Mouse (Mus musculus) forelimb bud, embryonic 11.5 days (tissue): ENCODE results near the gene Hacl1.
"Not testable (repeated sequence)": the region's sequence is repeated elsewhere in the genome, so short reads cannot be mapped to it uniquely, and the experiment has no call there.

Source experiments
- DNase-seq: peaks from one replicate; pipeline ENCODE4 v3.0.0-alpha.2; 2012; ENCODE audit warnings: low read depth, low spot score

Hacl1 gene

GRCm38 (mm10) chr14:31641506-31642155 lies 545 bp upstream of the Hacl1 start:
- no peak for DNase-seq

- no peak for DNase-seq
Measured at GRCm38 (mm10) chr14:31640346-31640889, 668 bp downstream of the Hacl1 start, which contains the start of gene Gm49387. TSS of gene Gm49387 (minus strand) at chr14:31640878.

GRCm38 (mm10) chr14:31630677-31631076 lies 10.4 kb downstream of the Hacl1 start:
- no peak for DNase-seq

GRCm38 (mm10) chr14:31622748-31623147 lies 18.3 kb downstream of the Hacl1 start:
- DNase-seq = no peak

- DNase-seq = no peak
Measured at GRCm38 (mm10) chr14:31620591-31621223, 20.4 kb downstream of the Hacl1 start.

- DNase-seq = no peak
Measured at GRCm38 (mm10) chr14:31617997-31618396, 23.1 kb downstream of the Hacl1 start.

- DNase-seq = no peak
Measured at GRCm38 (mm10) chr14:31617204-31617603, 23.9 kb downstream of the Hacl1 start.

GRCm38 (mm10) chr14:31613671-31614070 lies 27.4 kb downstream of the Hacl1 start:
- no peak for DNase-seq

GRCm38 (mm10) chr14:31611986-31612385 lies 29.1 kb downstream of the Hacl1 start:
- no peak for DNase-seq

GRCm38 (mm10) chr14:31605514-31605913 lies 35.6 kb downstream of the Hacl1 start:
- DNase-seq = no peak

- DNase-seq = no peak
Measured at GRCm38 (mm10) chr14:31604916-31605315, 36.2 kb downstream of the Hacl1 start.

GRCm38 (mm10) chr14:31602616-31602979 lies 38.5 kb downstream of the Hacl1 start:
- not testable (repeated sequence) for DNase-seq

- no peak for DNase-seq
Measured at GRCm38 (mm10) chr14:31601908-31602615, 39.0 kb downstream of the Hacl1 start.

GRCm38 (mm10) chr14:31597446-31597845 lies 43.6 kb downstream of the Hacl1 start:
- no peak for DNase-seq

GRCm38 (mm10) chr14:31596408-31596807 lies 44.7 kb downstream of the Hacl1 start:
- no peak for DNase-seq

GRCm38 (mm10) chr14:31594693-31595092 lies 46.4 kb downstream of the Hacl1 start:
- DNase-seq = no peak

GRCm38 (mm10) chr14:31593036-31593435 lies 48.0 kb downstream of the Hacl1 start:
- DNase-seq = no peak

- no peak for DNase-seq
Measured at GRCm38 (mm10) chr14:31591243-31591642, 49.8 kb downstream of the Hacl1 start, which contains the start of gene Colq. TSS of gene Colq (minus strand) at chr14:31591343.

GRCm38 (mm10) chr14:31586451-31586850 lies 54.6 kb downstream of the Hacl1 start:
- DNase-seq = no peak

GRCm38 (mm10) chr14:31583082-31583481 lies 58.0 kb downstream of the Hacl1 start:
- no peak for DNase-seq

- DNase-seq = no peak
Measured at GRCm38 (mm10) chr14:31577966-31578735, 62.9 kb downstream of the Hacl1 start.
